34 mouse cellular contexts compared by ENCODE assay signal in the genomic region with DNA sequence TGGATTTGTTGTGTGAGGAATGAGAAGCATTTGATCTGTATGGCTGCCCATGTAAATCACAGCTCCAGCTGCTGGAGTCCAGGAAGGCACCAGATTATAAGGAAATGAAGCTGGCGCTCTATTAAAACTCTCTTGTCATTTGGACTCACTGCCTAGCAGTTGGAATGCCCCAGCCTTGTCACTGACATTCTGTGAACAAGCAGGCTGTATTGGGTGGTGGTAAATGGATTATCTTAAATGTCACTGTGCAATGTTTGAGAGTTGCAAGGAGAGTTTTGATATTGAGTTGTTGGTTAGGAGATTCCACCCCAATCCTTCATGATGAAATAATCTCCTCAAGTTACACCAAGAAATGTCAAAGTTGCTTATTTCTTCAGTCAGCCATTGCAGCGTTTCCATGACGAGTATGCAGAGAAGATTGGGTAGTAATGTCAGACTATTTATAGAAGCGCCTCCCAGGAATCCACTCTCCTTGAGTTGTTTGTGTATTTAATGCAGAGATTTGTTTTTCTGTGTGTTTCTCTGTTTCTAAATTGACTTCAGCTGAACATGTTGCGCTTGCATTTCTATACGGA.
DNase-seq lines count a peak whose midpoint lies in the region; ATAC-seq and TF ChIP-seq lines count a peak whose summit lies in the region.
"Had no signal": no experiment of that assay in that cellular context is flagged by ENCODE, and none has a peak within 500 bp of the region (broad histone marks: within the 10 kb centered on the region; RNA-seq: fewer than 3 reads in every experiment).

No protein-coding gene starts in this region.

- no peaks in the 10 kb centered on the region for H3K36me3 ChIP-seq in heart, embryonic 12.5 days
- H3K36me3 ChIP-seq in heart, postnatal 0 days (replicated peaks; ENCODE audit: control insufficient read depth, insufficient read depth, low read length), result no peaks in the 10 kb centered on the region
- no peaks in the 10 kb centered on the region for H3K36me3 ChIP-seq in lung, postnatal 0 days (ENCODE audit: insufficient read depth, low read length)
- H3K36me3 ChIP-seq: embryonic facial prominence, embryonic 13.5 days; hindbrain, embryonic 10.5 days; hindbrain, embryonic 15.5 days; liver, embryonic 15.5 days; midbrain, embryonic 12.5 days; neural tube, embryonic 12.5 days had no signal

- no peak for ATAC-seq in heart, embryonic 12.5 days (ENCODE audit: insufficient number of reproducible peaks, low FRiP score)
- ATAC-seq in heart, postnatal 0 days (ENCODE audit: insufficient read depth, low read depth), result peak; percentile 21; the same call in 1 of the 2 replicates
- ATAC-seq in lung, postnatal 0 days, result peak; percentile 83
- ATAC-seq: forebrain, embryonic 16.5 days; inflammation-experienced regulatory T-cells, adult 6 months had no signal

- DNase-seq in heart, adult 18-20 months, result no peak
- DNase-seq in heart, postnatal 0 days (ENCODE audit: low spot score), result peak; percentile 65
- DNase-seq in heart, adult 8-10 months (ENCODE audit: low spot score), result no peak
- DNase-seq in lung, postnatal 0 days (ENCODE audit: low spot score), result peak; percentile 89
- DNase-seq in lung, postnatal 14 days, result no peak
- DNase-seq in cerebellum, postnatal 25 days, result no peak
- DNase-seq: adrenal gland, postnatal 10 days; cerebellum, adult 11 months; cerebellum, adult 9-10 months; embryo, embryonic 11 days; kidney, adult 11 months; kidney, postnatal 36 days; lung, postnatal 4 days; right cerebral cortex, adult 18-20 months; right cerebral cortex, postnatal 4 days; thymus, adult 18-20 months; thymus, postnatal 25 days had no signal

- H3K4me1 ChIP-seq in heart, embryonic 12.5 days (replicated peaks), result peaks cover 57% of the 10 kb centered on the region
- peaks cover 40% of the 10 kb centered on the region for H3K4me1 ChIP-seq in heart, postnatal 0 days (ENCODE audit: control insufficient read depth, insufficient read depth)
- H3K4me1 ChIP-seq in lung, postnatal 0 days (ENCODE audit: insufficient read depth, low read depth, low read length), result peaks cover 3% of the 10 kb centered on the region; the same call in 1 of the 2 replicates
- H3K4me1 ChIP-seq: hindbrain, embryonic 15.5 days had no signal

- no peak overlapping the region for H3K4me3 ChIP-seq in heart, embryonic 12.5 days
- H3K4me3 ChIP-seq in heart, postnatal 0 days (ENCODE audit: low read depth, low read length), result no peak overlapping the region
- H3K4me3 ChIP-seq in lung, postnatal 0 days (ENCODE audit: low read depth, low read length), result no peak overlapping the region
- H3K4me3 ChIP-seq: embryonic facial prominence, embryonic 13.5 days; erythroblast, embryonic 14.5 days; hindbrain, embryonic 10.5 days; hindbrain, embryonic 15.5 days; layer of hippocampus, adult 2 months; left cerebral cortex, adult 2 months; limb, embryonic 12.5 days; liver, embryonic 15.5 days; megakaryocyte, embryonic 14.5 days; midbrain, embryonic 12.5 days; myocyte; neural tube, embryonic 12.5 days had no signal

- peak overlapping the region; percentile 63 for H3K27ac ChIP-seq in heart, embryonic 12.5 days (ENCODE audit: poor library complexity, severe bottlenecking)
- H3K27ac ChIP-seq in heart, postnatal 0 days (ENCODE audit: low read depth), result peak overlapping the region; percentile 76
- peak overlapping the region; percentile 62; the same call in 1 of the 2 replicates for H3K27ac ChIP-seq in lung, postnatal 0 days (ENCODE audit: low read length)
- H3K27ac ChIP-seq: embryonic facial prominence, embryonic 13.5 days; hindbrain, embryonic 10.5 days; hindbrain, embryonic 15.5 days; layer of hippocampus, adult 2 months; left cerebral cortex, adult 2 months; limb, embryonic 12.5 days; liver, embryonic 15.5 days; midbrain, embryonic 12.5 days; neural tube, embryonic 12.5 days; stomach, postnatal 0 days had no signal

- no peak overlapping the region for H3K4me2 ChIP-seq in heart, embryonic 12.5 days
- H3K4me2 ChIP-seq in heart, postnatal 0 days (ENCODE audit: low read depth, low read length), result no peak overlapping the region
- no peak overlapping the region for H3K4me2 ChIP-seq in lung, postnatal 0 days (replicated peaks; ENCODE audit: low read depth, low read length)
- H3K4me2 ChIP-seq: embryonic facial prominence, embryonic 13.5 days; hindbrain, embryonic 15.5 days; limb, embryonic 12.5 days; liver, embryonic 15.5 days; midbrain, embryonic 12.5 days; neural tube, embryonic 12.5 days had no signal

- TF ChIP-seq EP300 in heart, postnatal 0 days (IDR thresholded peaks at IDR 0.05; ENCODE audit: low read depth), result no peak
- peak; percentile 50 for TF ChIP-seq EP300 in lung, postnatal 0 days (IDR thresholded peaks at IDR 0.05)

- no peaks in the 10 kb centered on the region for H3K27me3 ChIP-seq in heart, embryonic 12.5 days (replicated peaks)
- no peaks in the 10 kb centered on the region for H3K27me3 ChIP-seq in heart, postnatal 0 days (ENCODE audit: control insufficient read depth, insufficient read depth, low read length)
- no peaks in the 10 kb centered on the region for H3K27me3 ChIP-seq in lung, postnatal 0 days (replicated peaks; ENCODE audit: insufficient read depth, low read length)
- H3K27me3 ChIP-seq: CH12.LX; hindbrain, embryonic 15.5 days; liver, embryonic 15.5 days; megakaryocyte, embryonic 14.5 days; midbrain, embryonic 12.5 days; neural tube, embryonic 12.5 days had no signal

- H3K9ac ChIP-seq in heart, embryonic 12.5 days, result no peak overlapping the region
- H3K9ac ChIP-seq in heart, postnatal 0 days (replicated peaks; ENCODE audit: low read depth, low read length), result no peak overlapping the region
- no peak overlapping the region for H3K9ac ChIP-seq in lung, postnatal 0 days (replicated peaks; ENCODE audit: low read depth)
- H3K9ac ChIP-seq: embryonic facial prominence, embryonic 13.5 days; hindbrain, embryonic 15.5 days; limb, embryonic 12.5 days; liver, embryonic 15.5 days; midbrain, embryonic 12.5 days; neural tube, embryonic 12.5 days had no signal

- WGBS in heart, embryonic 12.5 days, result 60% methylated on average over 6 of the region's 6 CpGs
- WGBS in heart, postnatal 0 days, result 52% methylated on average over 6 of the region's 6 CpGs
- WGBS in lung, postnatal 0 days, result 45% methylated on average over 6 of the region's 6 CpGs

- no peaks in the 10 kb centered on the region for H3K9me3 ChIP-seq in heart, embryonic 12.5 days (replicated peaks)
- H3K9me3 ChIP-seq in heart, postnatal 0 days (replicated peaks; ENCODE audit: control insufficient read depth, low read length), result no peaks in the 10 kb centered on the region
- H3K9me3 ChIP-seq in lung, postnatal 0 days (ENCODE audit: low read length), result no peaks in the 10 kb centered on the region
- H3K9me3 ChIP-seq: embryonic facial prominence, embryonic 13.5 days; hindbrain, embryonic 10.5 days; hindbrain, embryonic 15.5 days; limb, embryonic 12.5 days; liver, embryonic 15.5 days; midbrain, embryonic 12.5 days; neural tube, embryonic 12.5 days had no signal

- TF ChIP-seq CTCF in heart, postnatal 0 days (IDR thresholded peaks at IDR 0.05; ENCODE audit: low read depth), result no peak
- TF ChIP-seq CTCF in lung, postnatal 0 days (IDR thresholded peaks at IDR 0.05), result no peak

Comparison
In these comparisons a context has a peak if more than half of its experiments do, and no peak if none do; other contexts are left out.
1. DNase-seq: peak in heart, postnatal 0 days (single experiment) and lung, postnatal 0 days (single experiment); none in heart, adult 18-20 months (0 of 2), heart, adult 8-10 months (single experiment), lung, postnatal 14 days (single experiment) and cerebellum, postnatal 25 days (0 of 2).
2. Peak in every context shown above with its lines, with median percentiles within 50 percentile points of each other: H3K27ac ChIP-seq.